Mouse (Mus musculus): ENCODE results near the gene Gm8660.
"Not testable (repeated sequence)": the region's sequence is repeated elsewhere in the genome, so short reads cannot be mapped to it uniquely, and the experiment has no call there.

Gene Gm8660

DNA sequence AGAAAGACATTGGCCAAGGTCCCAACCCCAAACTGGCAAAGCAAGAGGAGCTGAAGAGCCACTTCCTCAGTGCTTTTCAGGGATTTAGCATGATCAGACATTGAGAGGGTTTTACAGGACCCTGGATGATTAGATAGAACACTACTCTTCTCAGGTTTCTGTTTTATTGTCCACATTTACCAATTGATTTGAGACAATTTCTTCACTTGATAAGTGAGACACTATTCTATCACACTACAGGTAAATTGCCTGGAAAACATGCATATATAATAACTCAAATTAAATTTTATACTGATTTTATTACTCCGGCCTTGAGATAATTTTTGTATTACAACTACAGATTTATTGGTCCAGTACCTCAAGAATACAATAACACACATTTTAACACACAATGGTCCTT lies at the start of gene Gm8660:
Gene Gm8660, minus strand, starts transcription at position 101 of the 400 bp plus-strand sequence.
- DNase-seq (ENCODE audit: low read depth, low spot score) = not testable (repeated sequence)

DNA sequence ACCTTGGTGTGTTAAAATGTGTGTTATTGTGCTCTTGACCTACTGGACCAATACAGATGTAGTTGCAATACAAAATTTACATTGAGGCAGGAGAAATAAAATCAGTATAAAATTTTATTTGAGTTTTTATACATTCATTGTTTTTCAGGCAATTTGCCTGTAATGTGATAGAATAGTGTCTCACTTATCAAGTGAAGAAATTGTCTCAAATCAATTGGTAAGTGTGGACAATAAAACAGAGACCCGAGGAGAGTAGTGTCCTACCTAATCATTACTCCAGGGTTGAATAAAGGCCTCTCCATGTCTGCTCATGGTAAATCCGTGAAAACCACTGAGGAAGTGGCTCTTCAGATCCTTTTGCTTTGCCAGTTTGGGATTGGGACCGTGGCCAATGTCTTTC lies 42.4 kb upstream of the Gm8660 start, which contains the start of gene Vmn1r148:
Gene Vmn1r148, plus strand, starts transcription at position 301 of the 400 bp plus-strand sequence.
- DNase-seq (ENCODE audit: low read depth, low spot score) = not testable (repeated sequence)

DNA sequence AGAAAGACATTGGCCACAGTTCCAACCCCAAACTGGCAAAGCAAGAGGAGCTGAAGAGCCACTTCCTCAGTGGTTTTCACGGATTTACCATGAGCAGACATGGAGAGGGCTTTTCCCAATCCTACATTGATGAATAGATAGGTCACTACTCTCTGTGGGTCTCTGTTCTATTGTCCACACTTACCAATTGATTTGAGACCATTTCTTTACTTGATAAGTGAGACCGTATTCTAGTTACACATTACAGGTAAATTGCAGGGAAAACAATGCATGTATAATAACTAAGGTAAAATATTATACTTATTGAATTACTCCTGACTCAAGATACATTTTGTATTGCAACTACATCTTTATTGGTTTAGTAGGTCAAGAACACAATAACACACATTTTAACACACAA lies 41.2 kb downstream of the Gm8660 start, which contains the start of gene Gm4187:
Gene Gm4187, minus strand, starts transcription at position 101 of the 400 bp plus-strand sequence.
- DNase-seq (ENCODE audit: low read depth, low spot score) = not testable (repeated sequence)

All from R1 (cell line).